9 mouse cellular contexts compared by ENCODE assay signal in genomic region chr13:23453926-23454325, GRCm38 (mm10). TPM values are rescaled to one million over a fixed set of nuclear protein-coding genes. Genes with fewer than 3 reads are reported as not detected.
DNase-seq lines count a peak whose midpoint lies in the region; ATAC-seq and TF ChIP-seq lines count a peak whose summit lies in the region.
"Had no signal": no experiment of that assay in that cellular context is flagged by ENCODE, and none has a peak within 500 bp of the region (broad histone marks: within the 10 kb centered on the region; RNA-seq: fewer than 3 reads in every experiment).

No protein-coding gene starts in this region.

- DNase-seq in heart, adult 2 months = no peak
- no peak for DNase-seq in heart, postnatal 14 days
- DNase-seq in ES-E14 (ENCODE audit: low read depth, low spot score) = no peak
- DNase-seq in ovary, postnatal 14 days (ENCODE audit: low spot score) = no peak
- no peak for DNase-seq in adrenal gland, postnatal 25 days
- no peak for DNase-seq in thymus, postnatal 25 days

- no peaks in the 10 kb centered on the region for H3K79me2 ChIP-seq in heart, adult 2 months (replicated peaks; ENCODE audit: control insufficient read depth, insufficient read depth, low read length)

- H3K9ac ChIP-seq in heart, adult 2 months (ENCODE audit: low read depth, low read length) = peak overlapping the region; percentile 64; the same call in 1 of the 2 replicates
- H3K9ac ChIP-seq in ES-E14 (ENCODE audit: insufficient read depth, low read depth, low read length, poor library complexity, severe bottlenecking) = peak overlapping the region; percentile 76; the same call in 1 of the 2 replicates
- H3K9ac ChIP-seq in heart, embryonic 16.5 days (ENCODE audit: low read length) = peak overlapping the region; percentile 81
- H3K9ac ChIP-seq in liver, embryonic 16.5 days (ENCODE audit: low read depth, low read length) = peak overlapping the region; percentile 73

- H3K4me3 ChIP-seq in heart, adult 2 months = peak overlapping the region; percentile 68
- peak overlapping the region; percentile 81 to 95 for H3K4me3 ChIP-seq in ES-E14 (ENCODE audit: insufficient read depth in 1 of 2, low read depth in 1 of 2, low read length in 2 of 2, poor library complexity in 1 of 2, severe bottlenecking in 1 of 2)
- H3K4me3 ChIP-seq in heart, embryonic 16.5 days (ENCODE audit: low read length) = peak overlapping the region; percentile 91
- H3K4me3 ChIP-seq in liver, embryonic 16.5 days (ENCODE audit: low read depth, low read length) = peak overlapping the region; percentile 79

- no peak for TF ChIP-seq EP300 in heart, adult 2 months (IDR thresholded peaks at IDR 0.05; ENCODE audit: insufficient read depth, low read depth, low read length)

- peak overlapping the region; percentile 79 for H3K27ac ChIP-seq in heart, adult 2 months
- no peak overlapping the region for H3K27ac ChIP-seq in ES-E14 (ENCODE audit: insufficient read depth, low read depth, low read length, poor library complexity, severe bottlenecking)
- peak overlapping the region; percentile 88 for H3K27ac ChIP-seq in heart, embryonic 16.5 days (ENCODE audit: low read length)
- peak overlapping the region; percentile 88 for H3K27ac ChIP-seq in liver, embryonic 16.5 days (ENCODE audit: low read length)

- H3K4me2 ChIP-seq in heart, embryonic 16.5 days (ENCODE audit: low read depth, low read length) = peak overlapping the region; percentile 69
- peak overlapping the region; percentile 55 for H3K4me2 ChIP-seq in liver, embryonic 16.5 days (ENCODE audit: low read depth, low read length)

- no peaks in the 10 kb centered on the region; the same call in 1 of the 2 replicates for H3K36me3 ChIP-seq in heart, adult 2 months (ENCODE audit: control insufficient read depth, insufficient read depth, low read length)
- H3K36me3 ChIP-seq in ES-E14 (ENCODE audit: control insufficient read depth, insufficient read depth, low read length, poor library complexity, severe bottlenecking) = no peaks in the 10 kb centered on the region
- H3K36me3 ChIP-seq in heart, embryonic 16.5 days (ENCODE audit: control insufficient read depth, insufficient read depth) = no peaks in the 10 kb centered on the region
- H3K36me3 ChIP-seq in liver, embryonic 16.5 days (ENCODE audit: control insufficient read depth, insufficient read depth) = no peaks in the 10 kb centered on the region

- ATAC-seq in heart, embryonic 16.5 days (replicated peaks; ENCODE audit: extremely low read depth, insufficient read depth, low FRiP score) = no peak
- ATAC-seq in liver, embryonic 16.5 days (ENCODE audit: low read depth) = no peak

- intact Hi-C loops in heart, adult 2 months (cut with DNase I) = loop anchor here (2.0 kb wide), 2 partner anchors 13 to 63 kb away; no protein-coding TSS in a partner anchor
- intact Hi-C loops in heart, postnatal 14 days (cut with DNase I) = loop anchor here (2.0 to 5.0 kb wide), 2 partner anchors 63 to 1432 kb away; no protein-coding TSS in a partner anchor

- in situ Hi-C loops in ES-E14 (cut with MboI; ENCODE audit: low sequenced_read_pairs in 2 of 2, unreplicated experiment in 2 of 2) = no loop called here

- no peak for TF ChIP-seq CTCF in heart, adult 2 months (IDR thresholded peaks at IDR 0.05)

- TF ChIP-seq POLR2A in heart, adult 2 months (IDR thresholded peaks at IDR 0.05; ENCODE audit: insufficient read depth, low read depth, low read length) = no peak

- H3K27me3 ChIP-seq in heart, adult 2 months (ENCODE audit: control insufficient read depth, insufficient read depth, low read length) = no peaks in the 10 kb centered on the region
- 0 out of 2 replicates have a peak, but pooled peaks cover 3% of the 10 kb centered on the region for H3K27me3 ChIP-seq in heart, embryonic 16.5 days (ENCODE audit: control insufficient read depth, insufficient read depth, low read length)
- H3K27me3 ChIP-seq in liver, embryonic 16.5 days (ENCODE audit: control insufficient read depth, insufficient read depth, low read depth, low read length) = no peaks in the 10 kb centered on the region
- H3K27me3 ChIP-seq: Patski had no signal

- H3K4me1 ChIP-seq in heart, adult 2 months (ENCODE audit: control insufficient read depth, insufficient read depth, low read length) = no peaks in the 10 kb centered on the region; the same call in 1 of the 2 replicates
- peaks cover 0 to under 1% of the 10 kb centered on the region in 2 experiments; a peak in 1 of 4 replicates for H3K4me1 ChIP-seq in ES-E14 (ENCODE audit: control insufficient read depth in 2 of 2, insufficient read depth in 2 of 2, low read length in 2 of 2, poor library complexity in 1 of 2)
- no peaks in the 10 kb centered on the region for H3K4me1 ChIP-seq in heart, embryonic 16.5 days (ENCODE audit: control insufficient read depth, insufficient read depth, low read length)
- H3K4me1 ChIP-seq in liver, embryonic 16.5 days (ENCODE audit: control insufficient read depth, low read depth, low read length) = peaks cover 22% of the 10 kb centered on the region

- 1% methylated on average over 9 of the region's 9 CpGs for WGBS in heart, adult 2 months
- under 1% methylated on average over 9 of the region's 9 CpGs for WGBS in heart, embryonic 16.5 days
- WGBS in liver, embryonic 16.5 days (ENCODE audit: insufficient replicate concordance) = 2% methylated on average over 9 of the region's 9 CpGs

- H3K9me3 ChIP-seq in ES-E14 (ENCODE audit: control insufficient read depth, insufficient read depth, low read depth, low read length) = no peaks in the 10 kb centered on the region
- H3K9me3 ChIP-seq in heart, embryonic 16.5 days (replicated peaks; ENCODE audit: control insufficient read depth, low read length) = no peaks in the 10 kb centered on the region
- no peaks in the 10 kb centered on the region for H3K9me3 ChIP-seq in liver, embryonic 16.5 days (replicated peaks; ENCODE audit: control insufficient read depth, low read length)

TF ChIP-seq in ES-E14, 5 proteins besides CTCF, POLR2A, EP300 and RAD21:
- TF ChIP-seq MAFK (IDR thresholded peaks at IDR 0.05; ENCODE audit: insufficient read depth, low read depth, low read length) (no peak), ZNF384 (IDR thresholded peaks at IDR 0.05; ENCODE audit: low read depth, low read length) (no peak), HCFC1 (IDR thresholded peaks at IDR 0.05; ENCODE audit: borderline replicate concordance, insufficient read depth, low read length) (no peak), ZC3H11A (IDR thresholded peaks at IDR 0.05; ENCODE audit: borderline replicate concordance, low read depth, low read length) (no peak), CHD2 (IDR thresholded peaks at IDR 0.05; ENCODE audit: low read depth, low read length) (no peak)

RNA-seq across cellular contexts. Expression of gene Btn1a1, which starts 11.8 kb away (rescaled TPM):
- not detected for total RNA-seq in heart, adult 2 months (2021)
- 0.20 TPM in 1 of 2 replicates, not detected in the other for polyA plus RNA-seq in heart, adult 2 months (2012; rRNA removed)
- total RNA-seq in heart, postnatal 14 days (2021) = not detected
- total RNA-seq in ES-E14 (2012; rRNA removed) = 0.11 and 0.62 TPM in 2 replicates
- polyA plus RNA-seq in heart, embryonic 16.5 days (2015; fragmentation: Nextera tagmentation; extraction: Ambion mirVana) = 0.83 and 1.0 TPM in 2 replicates
- 1.9 and 2.0 TPM in 2 replicates for polyA plus RNA-seq in liver, embryonic 16.5 days (2015; fragmentation: Nextera tagmentation; extraction: Ambion mirVana)
- total RNA-seq in adrenal gland, postnatal 25 days (2021) = not detected in 2 replicates

RNA-seq across cellular contexts. Expression of gene Abt1, which starts 30.3 kb away (rescaled TPM):
- total RNA-seq in heart, adult 2 months (2021) = 1 to 10 TPM; 3.9 to 5.1 TPM
- polyA plus RNA-seq in heart, adult 2 months (2012; rRNA removed) = 2.4 and 3.1 TPM in 2 replicates
- total RNA-seq in heart, postnatal 14 days (2021) = 1 to 10 TPM; 4.5 to 5.0 TPM
- 10.5 and 15.5 TPM in 2 replicates for total RNA-seq in ES-E14 (2012; rRNA removed)
- 9.2 and 9.4 TPM in 2 replicates for polyA plus RNA-seq in heart, embryonic 16.5 days (2015; fragmentation: Nextera tagmentation; extraction: Ambion mirVana)
- 4.5 TPM in 2 replicates for polyA plus RNA-seq in liver, embryonic 16.5 days (2015; fragmentation: Nextera tagmentation; extraction: Ambion mirVana)
- 6.4 and 6.9 TPM in 2 replicates for total RNA-seq in adrenal gland, postnatal 25 days (2021)

RNA-seq across cellular contexts. Expression of gene Btn2a2, which starts 34.7 kb away (rescaled TPM):
- not detected for total RNA-seq in heart, adult 2 months (2021)
- polyA plus RNA-seq in heart, adult 2 months (2012; rRNA removed) = not detected in 2 replicates
- not detected for total RNA-seq in heart, postnatal 14 days (2021)
- 0.95 and 1.5 TPM in 2 replicates for total RNA-seq in ES-E14 (2012; rRNA removed)
- polyA plus RNA-seq in heart, embryonic 16.5 days (2015; fragmentation: Nextera tagmentation; extraction: Ambion mirVana) = 0.29 and 0.34 TPM in 2 replicates
- polyA plus RNA-seq in liver, embryonic 16.5 days (2015; fragmentation: Nextera tagmentation; extraction: Ambion mirVana) = not detected in 2 replicates
- total RNA-seq in adrenal gland, postnatal 25 days (2021) = not detected in 2 replicates
